Mouse (Mus musculus): ENCODE data around the gene Tekt1. TPM values are rescaled to one million over a fixed set of nuclear protein-coding genes. Genes with fewer than 3 reads are reported as not detected.

Gene Tekt1
- polyA plus RNA-seq (2012; rRNA removed), result 0.03 and 0.08 TPM in 2 replicates

GRCm38 (mm10) chr11:72362347-72362741 is at the start of gene Tekt1:
Tekt1 (minus strand) TSS chr11:72362442.

GRCm38 (mm10) chr11:72411093-72411921 is 49.1 kb upstream of the Tekt1 start, which contains the start of gene Smtnl2:
Smtnl2 (minus strand) TSS chr11:72411713.

GRCm38 (mm10) chr11:72314151-72314895 is 47.9 kb downstream of the Tekt1 start, which contains the start of gene Fbxo39:
Fbxo39 (plus strand) TSS chr11:72314444.

GRCm38 (mm10) chr11:72301334-72301733 is 60.9 kb downstream of the Tekt1 start, which contains the start of gene Xaf1:
Xaf1 (plus strand) TSS chr11:72301629.

Other genes with a start within 250 kb of the Tekt1 start
- gene Pitpnm3, start 226.7 kb downstream of the Tekt1 start, polyA plus RNA-seq (2012; rRNA removed), result 0.02 and 0.03 TPM in 2 replicates
- 0.05 and 0.08 TPM in 2 replicates for gene Gm43951, start 155.6 kb downstream of the Tekt1 start, polyA plus RNA-seq (2012; rRNA removed)
- gene 4933427D14Rik, start 155.0 kb downstream of the Tekt1 start, polyA plus RNA-seq (2012; rRNA removed), result 2.0 and 2.1 TPM in 2 replicates
- gene Txndc17, start 154.9 kb downstream of the Tekt1 start, polyA plus RNA-seq (2012; rRNA removed), result 52.2 and 52.7 TPM in 2 replicates
- gene Med31, start 146.8 kb downstream of the Tekt1 start, polyA plus RNA-seq (2012; rRNA removed), result 9.4 and 9.8 TPM in 2 replicates
- gene Slc13a5, start 95.2 kb downstream of the Tekt1 start, polyA plus RNA-seq (2012; rRNA removed), result 0.01 TPM in 1 of 2 replicates, not detected in the other
- gene Xaf1, start 60.8 kb downstream of the Tekt1 start, polyA plus RNA-seq (2012; rRNA removed), result 13.2 and 16.7 TPM in 2 replicates
- 0.02 and 0.05 TPM in 2 replicates for gene Fbxo39, start 48.0 kb downstream of the Tekt1 start, polyA plus RNA-seq (2012; rRNA removed)
- gene Smtnl2, start 49.3 kb upstream of the Tekt1 start, polyA plus RNA-seq (2012; rRNA removed), result 1.7 and 1.8 TPM in 2 replicates
- gene Ggt6, start 73.1 kb upstream of the Tekt1 start, polyA plus RNA-seq (2012; rRNA removed), result 1.2 and 1.5 TPM in 2 replicates
- gene Mybbp1a, start 78.9 kb upstream of the Tekt1 start, polyA plus RNA-seq (2012; rRNA removed), result 29.7 and 33.8 TPM in 2 replicates
- gene Spns2, start 127.5 kb upstream of the Tekt1 start, polyA plus RNA-seq (2012; rRNA removed), result 8.8 and 9.3 TPM in 2 replicates
- 1.6 and 1.8 TPM in 2 replicates for gene Spns3, start 188.1 kb upstream of the Tekt1 start, polyA plus RNA-seq (2012; rRNA removed)
- gene Ube2g1, start 244.8 kb upstream of the Tekt1 start, polyA plus RNA-seq (2012; rRNA removed), result 10.9 and 12.2 TPM in 2 replicates

All from liver, embryonic 18 days (tissue).